Mouse (Mus musculus): ENCODE results near the gene Bscl2. TPM values are rescaled to one million over a fixed set of nuclear protein-coding genes. Genes with fewer than 3 reads are reported as not detected.

Bscl2 gene
- polyA plus RNA-seq, 1 experiment from 2014 or later = 104 TPM

DNA sequence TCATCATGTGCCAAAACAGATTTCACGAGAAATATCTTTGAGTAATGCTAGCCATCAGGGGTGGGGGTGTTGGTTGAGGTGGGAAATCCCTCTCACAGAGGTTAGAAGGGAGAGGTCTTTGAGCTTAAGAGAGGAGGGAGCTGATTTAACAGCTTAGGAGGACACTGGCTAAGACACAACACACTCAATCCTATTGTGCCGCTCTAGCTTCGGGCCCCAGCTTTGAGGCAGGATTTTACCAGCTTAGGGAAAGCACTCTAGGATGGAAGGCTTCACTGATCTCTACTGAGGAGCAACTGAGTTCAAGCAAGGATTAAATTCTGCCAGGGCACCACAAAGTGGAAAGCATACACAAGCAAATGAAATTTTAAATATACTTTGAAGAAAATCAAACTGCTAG, 20.3 kb upstream of the Bscl2 start:
- Histone ChIP-seq H3K9me3 (no peaks in the 10 kb centered on the region), H3K27ac (replicated peaks) (no peak overlapping the region), H3K9ac (no peak overlapping the region), H3K4me3 (no peak overlapping the region), H3K4me1 (replicated peaks) (peaks cover 56% of the 10 kb centered on the region), H3K27me3 (no peaks in the 10 kb centered on the region), H3K36me3 (peaks cover 20% of the 10 kb centered on the region; the same call in 1 of the 2 replicates), H3K4me2 (peak overlapping the region; percentile 35)
- no peak for ATAC-seq (ENCODE audit: low FRiP score, low read depth)
- WGBS = 86% methylated on average over 3 of the region's 3 CpGs

GRCm38 (mm10) chr19:8818301-8818798, 18.9 kb upstream of the Bscl2 start:
- WGBS = 33% methylated on average over 14 of the region's 14 CpGs
- peaks cover 69% of the 10 kb centered on the region for H3K4me1 ChIP-seq (replicated peaks)
- H3K27me3 ChIP-seq = no peaks in the 10 kb centered on the region

DNA sequence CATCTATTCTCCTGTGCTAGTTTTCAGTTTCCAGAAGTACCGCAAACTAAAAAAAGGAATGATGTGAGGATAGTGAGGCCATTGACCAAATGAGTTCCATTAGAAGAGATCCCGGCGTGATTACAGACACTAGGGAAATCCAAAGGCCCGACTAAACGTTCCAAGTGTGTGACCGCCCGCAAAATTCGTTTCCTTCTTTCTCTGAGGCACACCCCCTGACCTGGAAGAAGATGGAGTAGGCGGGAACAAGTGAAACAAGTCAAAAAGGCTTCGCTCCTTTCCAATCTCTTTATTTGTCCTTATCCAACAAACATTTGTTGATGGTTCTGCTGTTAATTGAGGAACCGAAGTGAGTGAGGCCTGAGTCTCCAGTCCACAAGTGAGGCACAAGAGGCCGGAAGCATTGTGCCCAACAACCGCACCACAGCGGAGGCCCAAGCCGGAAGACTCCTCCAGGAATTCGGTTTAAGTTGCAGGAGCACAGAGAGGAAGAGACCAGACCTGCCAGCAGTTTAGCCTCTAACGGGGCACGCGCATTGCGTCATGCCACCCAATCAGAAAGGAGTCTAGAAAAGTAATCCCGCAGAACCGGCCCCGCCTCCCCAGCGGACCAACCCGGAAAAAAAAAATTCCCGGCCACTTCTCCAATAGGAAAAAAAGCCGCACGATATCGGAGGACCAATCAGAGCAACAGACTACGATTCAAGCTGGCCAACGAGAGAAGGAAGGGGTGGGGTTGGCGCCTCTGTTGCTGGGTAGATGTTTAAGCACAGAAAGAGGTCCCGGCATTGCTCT, 18.3 kb upstream of the Bscl2 start, which contains the start of gene Ttc9c:
Gene Ttc9c (minus strand): TSS at position 533 of the 795 bp plus-strand sequence.
- peak within 1 kb of the TSS; percentile 96 for H3K4me3 ChIP-seq
- peaks cover 16% of the 10 kb centered on the region for H3K36me3 ChIP-seq
- H3K4me2 ChIP-seq = peak within 1 kb of the TSS; percentile 91
- peaks cover 65% of the 10 kb centered on the region for H3K4me1 ChIP-seq (replicated peaks)
- H3K9me3 ChIP-seq = no peaks in the 10 kb centered on the region
- H3K9ac ChIP-seq = peak within 1 kb of the TSS; percentile 98
- no peaks in the 10 kb centered on the region for H3K27me3 ChIP-seq
- H3K27ac ChIP-seq (replicated peaks) = peak within 1 kb of the TSS; percentile 99
- under 1% methylated on average over 33 of the region's 33 CpGs for WGBS
- peak; percentile 94 for ATAC-seq (ENCODE audit: low FRiP score, low read depth)

More at GRCm38 (mm10) chr19:8818301-8818798, 18.9 kb upstream of the Bscl2 start:
- peak overlapping the region; percentile 62 for H3K9ac ChIP-seq
- no peaks in the 10 kb centered on the region for H3K9me3 ChIP-seq
- peak overlapping the region; percentile 99 for H3K27ac ChIP-seq (replicated peaks)
- ATAC-seq (ENCODE audit: low FRiP score, low read depth) = no peak
- H3K4me2 ChIP-seq = peak overlapping the region; percentile 91
- H3K36me3 ChIP-seq = peaks cover 15% of the 10 kb centered on the region
- H3K4me3 ChIP-seq = peak overlapping the region; percentile 96

GRCm38 (mm10) chr19:8819596-8820423, 17.5 kb upstream of the Bscl2 start, which contains the start of gene Hnrnpul2:
Gene Hnrnpul2 (plus strand): TSS chr19:8820010.
- Histone ChIP-seq H3K9me3 (no peaks in the 10 kb centered on the region), H3K27ac (replicated peaks) (peak within 1 kb of the TSS; percentile 99), H3K9ac (peak within 1 kb of the TSS; percentile 98), H3K4me3 (peak within 1 kb of the TSS; percentile 96), H3K27me3 (no peaks in the 10 kb centered on the region), H3K4me2 (peak within 1 kb of the TSS; percentile 91), H3K36me3 (peaks cover 22% of the 10 kb centered on the region), H3K4me1 (replicated peaks) (peaks cover 62% of the 10 kb centered on the region)
- peak; percentile 97 for ATAC-seq (ENCODE audit: low FRiP score, low read depth)
- WGBS = under 1% methylated on average over 74 of the region's 83 CpGs

GRCm38 (mm10) chr19:8820424-8820956, 16.8 kb upstream of the Bscl2 start:
- Histone ChIP-seq H3K27me3 (no peaks in the 10 kb centered on the region), H3K9me3 (no peaks in the 10 kb centered on the region), H3K4me3 (peak overlapping the region; percentile 96), H3K4me2 (peak overlapping the region; percentile 91), H3K27ac (replicated peaks) (peak overlapping the region; percentile 99), H3K36me3 (peaks cover 28% of the 10 kb centered on the region), H3K9ac (peak overlapping the region; percentile 98), H3K4me1 (replicated peaks) (peaks cover 57% of the 10 kb centered on the region)
- WGBS = under 1% methylated on average over 40 of the region's 48 CpGs
- ATAC-seq (ENCODE audit: low FRiP score, low read depth) = peak; percentile 12

GRCm38 (mm10) chr19:8821146-8821545, 16.1 kb upstream of the Bscl2 start:
- Histone ChIP-seq H3K4me1 (replicated peaks) (peaks cover 50% of the 10 kb centered on the region), H3K36me3 (peaks cover 33% of the 10 kb centered on the region), H3K27me3 (no peaks in the 10 kb centered on the region), H3K9ac (peak overlapping the region; percentile 98), H3K4me2 (peak overlapping the region; percentile 91), H3K9me3 (no peaks in the 10 kb centered on the region), H3K4me3 (peak overlapping the region; percentile 96), H3K27ac (replicated peaks) (peak overlapping the region; percentile 99)
- no peak for ATAC-seq (ENCODE audit: low FRiP score, low read depth)
- 2% methylated on average over 7 of the region's 7 CpGs for WGBS

- Histone ChIP-seq H3K9ac (peak overlapping the region; percentile 31; the same call in 1 of the 2 replicates), H3K4me3 (peak overlapping the region; percentile 96), H3K27me3 (no peaks in the 10 kb centered on the region), H3K27ac (replicated peaks) (no peak overlapping the region), H3K4me2 (peak overlapping the region; percentile 91), H3K36me3 (peaks cover 49% of the 10 kb centered on the region), H3K9me3 (no peaks in the 10 kb centered on the region), H3K4me1 (replicated peaks) (peaks cover 35% of the 10 kb centered on the region)
- 57% methylated on average over 8 of the region's 8 CpGs for WGBS
- ATAC-seq (ENCODE audit: low FRiP score, low read depth) = no peak
Measured at GRCm38 (mm10) chr19:8822696-8823095, 14.6 kb upstream of the Bscl2 start.

DNA sequence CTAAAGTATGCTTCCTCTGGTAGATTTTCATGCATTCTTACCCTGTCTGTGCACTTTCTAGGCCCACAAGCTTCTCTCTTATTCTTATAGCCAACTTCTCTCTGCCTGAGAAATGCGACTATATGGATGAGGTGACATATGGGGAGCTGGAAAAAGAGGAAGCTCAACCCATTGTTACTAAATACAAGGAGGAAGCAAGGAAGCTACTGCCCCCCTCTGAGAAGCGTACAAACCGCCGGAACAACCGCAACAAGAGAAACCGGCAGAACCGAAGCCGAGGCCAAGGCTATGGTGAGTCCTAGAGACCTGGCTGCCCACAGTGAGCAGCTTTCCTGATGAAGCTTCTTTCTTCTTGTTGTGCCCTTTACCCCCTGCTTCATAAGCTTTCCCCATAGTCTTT, 7.6 kb upstream of the Bscl2 start, which contains the start of gene AC129217.1:
Gene AC129217.1 (plus strand): TSS at position 114 of the 400 bp plus-strand sequence.
- no peak within 1 kb of the TSS for H3K4me3 ChIP-seq
- H3K4me1 ChIP-seq (replicated peaks) = no peaks in the 10 kb centered on the region
- H3K9ac ChIP-seq = no peak within 1 kb of the TSS
- H3K9me3 ChIP-seq = no peaks in the 10 kb centered on the region
- H3K27ac ChIP-seq (replicated peaks) = no peak within 1 kb of the TSS
- H3K36me3 ChIP-seq = peaks cover 97% of the 10 kb centered on the region
- ATAC-seq (ENCODE audit: low FRiP score, low read depth) = no peak
- H3K4me2 ChIP-seq = no peak within 1 kb of the TSS
- WGBS = 92% methylated on average over 8 of the region's 8 CpGs
- no peaks in the 10 kb centered on the region for H3K27me3 ChIP-seq

- ATAC-seq (ENCODE audit: low FRiP score, low read depth) = no peak
- Histone ChIP-seq H3K9ac (no peak overlapping the region), H3K9me3 (no peaks in the 10 kb centered on the region), H3K27ac (replicated peaks) (no peak overlapping the region), H3K4me3 (no peak overlapping the region), H3K4me2 (no peak overlapping the region), H3K4me1 (replicated peaks) (no peaks in the 10 kb centered on the region), H3K36me3 (peaks cover 91% of the 10 kb centered on the region), H3K27me3 (no peaks in the 10 kb centered on the region)
- 87% methylated on average over 8 of the region's 8 CpGs for WGBS
Measured at GRCm38 (mm10) chr19:8830664-8831063, 6.6 kb upstream of the Bscl2 start.

- Histone ChIP-seq H3K27ac (replicated peaks) (no peak overlapping the region), H3K4me1 (replicated peaks) (peaks cover 2% of the 10 kb centered on the region; the same call in 1 of the 2 replicates), H3K9ac (no peak overlapping the region), H3K4me3 (no peak overlapping the region), H3K4me2 (no peak overlapping the region), H3K9me3 (no peaks in the 10 kb centered on the region), H3K27me3 (no peaks in the 10 kb centered on the region), H3K36me3 (peaks cover 87% of the 10 kb centered on the region)
- ATAC-seq (ENCODE audit: low FRiP score, low read depth) = no peak
- WGBS = 77% methylated on average over 11 of the region's 11 CpGs
Measured at GRCm38 (mm10) chr19:8831262-8831661, 6.0 kb upstream of the Bscl2 start.

- 90% methylated on average over 4 of the region's 4 CpGs for WGBS
- Histone ChIP-seq H3K36me3 (peaks cover 70% of the 10 kb centered on the region), H3K27ac (replicated peaks) (no peak overlapping the region), H3K27me3 (no peaks in the 10 kb centered on the region), H3K4me2 (no peak overlapping the region), H3K4me3 (no peak overlapping the region), H3K4me1 (replicated peaks) (peaks cover 10% of the 10 kb centered on the region), H3K9ac (no peak overlapping the region), H3K9me3 (no peaks in the 10 kb centered on the region)
- ATAC-seq (ENCODE audit: low FRiP score, low read depth) = no peak
Measured at GRCm38 (mm10) chr19:8832971-8833370, 4.3 kb upstream of the Bscl2 start.
